Mouse (Mus musculus) 416B (cell line): ENCODE results near the gene Dph1.

Experiments
- DNase-seq: peaks from one replicate; pipeline ENCODE4 v3.0.0; 2011; ENCODE audit warnings: low read depth

Gene Dph1

DNA sequence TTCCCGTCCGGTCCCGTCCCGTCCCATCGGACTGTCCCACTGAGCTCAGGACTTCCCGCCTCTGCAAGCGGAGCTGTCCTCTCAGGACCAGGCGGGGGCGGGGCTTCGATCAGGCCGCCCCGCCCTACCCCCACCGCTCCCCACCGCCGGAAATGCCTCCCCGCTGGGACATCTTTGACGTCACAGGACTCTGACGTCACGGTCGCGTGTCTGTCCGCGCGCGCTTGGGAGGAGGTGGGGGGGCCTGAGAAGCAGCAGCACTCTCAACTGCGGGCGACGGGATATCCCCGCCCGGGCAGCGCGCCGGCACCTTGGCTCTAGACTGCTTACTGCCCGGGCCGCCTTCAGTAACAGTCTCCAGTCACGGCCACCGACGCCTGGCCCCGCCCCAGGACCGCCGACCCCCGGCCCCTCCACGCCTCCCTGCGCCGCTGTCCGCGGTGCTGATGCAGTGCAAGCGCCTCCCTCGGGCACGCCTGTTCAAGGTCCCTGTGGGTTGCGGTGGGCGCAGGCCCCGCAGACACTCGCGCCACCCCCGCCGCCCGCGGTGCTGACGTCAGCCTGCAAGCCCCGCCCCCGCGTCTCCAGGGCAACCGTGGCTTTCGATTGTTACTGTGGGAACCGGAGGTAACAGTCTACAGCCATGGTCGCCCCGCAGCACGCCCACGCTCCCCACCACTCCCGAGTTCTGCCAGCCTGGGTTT, 17.8 kb downstream of the Dph1 start:
- peak; percentile 84 for DNase-seq

DNA sequence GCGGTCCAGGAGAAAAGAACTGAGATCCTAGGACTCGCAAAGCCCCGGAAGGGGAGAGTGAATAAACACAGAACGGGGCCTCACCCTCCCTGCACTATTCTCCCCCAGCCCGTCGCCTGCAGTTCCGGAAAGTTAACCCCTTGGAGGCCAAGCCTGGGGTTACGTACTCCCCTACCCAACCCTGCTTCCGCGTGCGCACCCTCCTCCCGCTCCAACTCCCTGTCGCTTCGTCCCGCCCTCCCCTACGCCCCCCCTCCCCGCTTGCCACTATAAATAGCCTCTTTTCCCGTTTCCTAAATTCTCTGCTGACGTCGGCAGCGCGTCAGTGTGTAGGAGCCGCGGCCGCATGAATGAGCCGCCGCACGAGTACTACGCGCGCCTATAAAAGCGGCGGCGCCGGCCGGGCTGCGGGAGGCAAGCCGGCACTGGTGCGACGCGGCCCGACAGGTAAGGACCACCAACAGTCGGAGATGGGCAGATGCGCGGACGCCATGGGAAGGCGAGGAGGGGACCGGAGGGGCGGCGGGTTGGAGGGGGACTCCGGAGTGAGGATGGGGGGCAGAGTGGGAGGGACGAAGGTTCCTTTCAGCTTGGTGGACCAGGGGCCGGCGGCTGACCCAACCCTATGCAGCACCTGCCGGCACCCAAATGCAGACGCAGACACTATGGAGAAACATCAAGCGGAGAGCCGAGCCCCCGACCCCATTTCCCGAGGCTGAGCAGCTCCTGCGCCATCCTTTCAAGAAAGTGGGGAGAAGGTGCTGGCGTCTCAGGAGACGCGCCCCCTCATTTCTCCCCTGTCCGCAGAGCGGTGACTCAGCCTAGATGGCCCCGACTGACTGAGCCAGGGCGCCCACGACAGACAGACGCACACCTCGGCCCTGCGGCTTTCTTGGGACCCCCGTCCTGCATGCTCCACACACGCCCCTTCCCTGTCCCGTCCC, 18.6 kb downstream of the Dph1 start:
- no peak for DNase-seq

DNA sequence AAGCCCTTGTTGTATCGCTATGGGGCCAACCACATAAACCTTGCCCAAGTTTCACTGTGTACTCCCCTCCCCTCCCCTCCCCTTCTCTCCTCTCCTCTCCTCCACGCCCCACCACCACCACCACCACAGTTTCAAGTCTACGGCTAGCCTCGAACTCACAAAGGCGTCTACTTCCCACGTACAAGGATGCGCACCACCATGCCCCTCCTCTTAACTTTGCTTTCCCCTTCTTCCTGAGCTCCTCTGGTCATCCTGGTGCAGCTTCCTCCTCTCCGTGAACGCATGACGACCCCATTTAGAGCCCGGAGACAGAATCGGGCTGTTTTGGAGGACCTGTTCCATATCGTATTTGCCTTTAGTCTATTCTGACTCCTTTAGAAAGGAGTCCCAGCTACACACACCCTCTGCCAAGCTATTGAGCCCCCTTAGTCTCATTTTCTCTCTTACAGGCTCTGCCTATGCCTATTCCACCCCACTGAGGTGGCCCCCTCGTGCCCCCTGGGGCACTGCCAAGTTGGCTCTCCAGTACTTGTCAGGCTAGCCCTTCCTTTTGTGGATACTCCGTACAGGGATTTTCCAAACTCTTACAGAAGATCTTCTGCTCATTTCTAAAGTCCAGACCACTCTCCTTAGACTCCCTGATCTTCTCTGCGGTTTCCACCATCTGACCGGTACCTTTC, 19.7 kb downstream of the Dph1 start:
- no peak for DNase-seq

DNA sequence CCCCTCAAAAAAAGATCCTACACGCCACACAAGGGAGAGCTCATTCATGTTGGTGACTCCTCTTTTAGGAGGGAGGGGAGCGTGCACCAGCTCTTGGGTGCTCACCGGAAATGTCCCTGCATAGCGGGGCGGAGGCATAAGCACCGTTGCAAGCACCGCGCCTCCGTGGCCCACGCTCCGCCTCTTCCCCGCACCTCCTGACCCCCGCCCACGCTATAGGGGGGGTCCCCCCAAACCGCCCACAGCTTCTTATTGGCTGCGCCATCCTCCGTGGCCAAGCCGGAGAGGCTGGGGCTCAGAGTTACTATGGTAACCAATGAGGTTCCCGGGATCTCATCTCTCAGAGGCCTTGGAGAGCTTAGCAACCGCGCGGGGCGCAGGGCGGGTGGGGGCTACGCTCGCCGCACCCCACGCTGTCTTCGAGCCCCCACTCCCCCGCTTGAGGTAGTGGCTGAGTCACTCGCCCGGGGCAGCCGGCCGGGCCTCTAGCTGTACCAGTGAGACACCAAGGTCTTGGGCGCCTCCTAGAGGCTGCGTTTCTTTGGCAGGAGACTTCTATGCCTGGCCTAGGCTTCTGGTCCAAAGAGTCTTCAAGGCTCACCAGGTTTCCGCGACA, 20.8 kb downstream of the Dph1 start:
- peak; percentile 90 for DNase-seq

DNA sequence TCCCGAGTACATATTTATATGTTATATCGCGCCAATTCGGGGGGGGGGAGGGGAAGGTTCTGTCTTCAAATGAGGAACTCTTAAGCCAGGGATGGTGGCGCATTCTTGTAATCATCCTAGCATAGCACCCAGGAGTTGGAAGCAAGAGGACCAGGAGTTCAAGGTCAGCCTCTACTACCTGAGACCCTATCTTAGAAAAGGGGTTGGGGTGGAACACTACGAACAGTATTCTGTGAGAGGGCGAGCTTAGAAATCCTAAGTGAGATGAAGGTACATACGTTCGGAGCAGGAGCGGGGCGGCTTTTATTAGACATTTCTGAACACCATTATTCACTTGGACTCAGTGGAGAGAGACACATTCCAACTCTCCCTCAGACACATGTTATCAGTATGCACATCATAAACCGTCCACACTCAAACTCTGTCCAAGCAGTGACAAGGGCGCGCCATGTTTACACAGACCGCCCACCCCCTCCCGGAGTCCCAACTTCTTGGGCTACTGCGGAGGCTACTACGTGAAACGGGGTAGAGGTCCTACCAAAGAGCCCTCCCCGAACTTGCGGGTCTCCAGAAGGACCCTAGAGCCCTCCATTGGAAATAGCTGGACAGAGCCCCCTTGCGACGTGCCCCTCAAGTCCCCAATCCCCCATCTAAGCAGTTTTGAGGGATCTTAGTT, 21.5 kb downstream of the Dph1 start, which contains the start of gene Hic1:
Gene Hic1, minus strand, starts transcription at position 115 of the 676 bp plus-strand sequence.
- no peak for DNase-seq

DNA sequence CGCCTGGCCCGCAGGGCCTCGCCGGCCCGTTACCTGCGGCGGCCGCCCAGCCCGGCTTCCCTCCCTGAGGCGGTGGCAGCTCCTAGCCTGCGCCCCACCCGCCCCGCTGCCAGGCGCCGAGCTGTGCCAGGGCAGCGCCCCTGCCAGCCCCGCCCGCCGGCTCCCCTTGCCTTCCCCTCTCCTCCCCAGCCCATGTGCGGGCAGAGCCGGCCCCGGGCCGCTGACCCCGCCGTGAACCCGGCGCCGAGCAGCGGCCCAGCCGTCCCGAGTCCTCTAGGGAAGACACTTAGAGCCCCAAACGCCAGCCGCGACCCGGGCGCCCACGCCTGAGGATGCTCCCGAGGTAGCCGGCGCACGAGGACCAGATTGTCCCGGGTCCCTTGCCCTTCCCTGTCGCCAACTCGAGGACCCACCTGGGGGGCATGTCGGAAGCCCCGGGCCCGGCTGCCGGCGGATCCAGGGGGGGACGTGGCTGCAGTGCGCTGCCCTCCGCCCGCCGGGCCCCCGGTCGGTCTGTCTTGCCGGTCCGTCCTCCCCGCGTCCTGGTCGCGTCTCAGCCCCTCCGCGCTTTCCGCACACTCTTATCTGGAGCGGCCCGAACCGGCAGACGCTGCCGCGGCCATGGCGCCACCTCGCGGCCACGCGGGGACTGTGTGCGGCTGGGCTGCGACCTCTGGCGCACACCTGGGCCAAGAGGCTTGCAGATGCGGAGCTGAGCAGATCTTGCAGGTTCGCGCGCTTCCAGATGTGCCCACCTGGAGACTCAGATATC, 22.3 kb downstream of the Dph1 start:
- DNase-seq: no peak

DNA sequence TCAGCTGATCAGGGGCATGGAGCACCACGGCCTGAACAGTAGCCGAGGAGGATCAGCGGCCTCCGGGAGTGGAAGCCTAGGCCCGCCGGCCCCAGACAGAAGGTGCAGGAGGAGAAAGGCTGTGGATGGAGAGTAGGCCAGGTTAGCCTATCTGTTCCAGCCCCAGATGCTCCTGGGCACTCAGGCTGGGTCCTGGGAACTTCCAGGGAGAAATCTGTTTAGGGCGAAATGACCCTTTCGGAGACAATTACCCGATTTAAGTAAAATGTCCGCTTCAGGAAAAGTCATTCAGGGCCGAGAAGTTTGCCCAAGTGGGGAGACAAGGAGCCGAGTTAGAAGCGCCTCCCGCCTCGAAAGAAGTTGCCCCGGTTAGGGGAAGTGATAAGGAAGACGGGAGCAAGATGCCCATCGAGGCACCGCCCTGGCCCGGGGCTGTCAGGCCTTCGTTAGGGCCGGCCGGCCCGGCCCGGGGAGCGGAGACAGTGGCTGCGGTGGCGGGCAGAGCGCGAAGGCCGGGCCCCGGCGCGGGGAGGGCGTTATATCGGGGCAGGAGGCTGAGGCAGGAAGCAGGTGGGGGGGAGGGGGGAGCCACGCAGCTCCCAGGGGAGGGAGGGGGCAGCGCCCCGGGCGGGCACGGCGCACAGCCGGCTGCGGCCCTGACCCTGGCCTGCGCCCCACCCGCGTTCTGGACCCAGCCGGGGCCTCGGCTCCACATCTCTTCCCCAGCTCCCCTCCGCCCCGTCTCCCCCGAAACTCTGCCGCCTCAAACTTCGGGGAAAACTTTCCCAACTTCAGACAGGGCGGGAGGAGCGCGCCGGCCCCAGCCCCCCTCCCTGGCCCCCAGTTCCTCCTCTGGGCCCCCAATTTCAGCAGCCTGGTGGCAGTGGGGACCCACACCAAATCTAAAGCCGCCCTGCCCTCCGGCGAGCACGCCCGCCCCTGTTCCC, 23.1 kb downstream of the Dph1 start:
- no peak for DNase-seq

DNA sequence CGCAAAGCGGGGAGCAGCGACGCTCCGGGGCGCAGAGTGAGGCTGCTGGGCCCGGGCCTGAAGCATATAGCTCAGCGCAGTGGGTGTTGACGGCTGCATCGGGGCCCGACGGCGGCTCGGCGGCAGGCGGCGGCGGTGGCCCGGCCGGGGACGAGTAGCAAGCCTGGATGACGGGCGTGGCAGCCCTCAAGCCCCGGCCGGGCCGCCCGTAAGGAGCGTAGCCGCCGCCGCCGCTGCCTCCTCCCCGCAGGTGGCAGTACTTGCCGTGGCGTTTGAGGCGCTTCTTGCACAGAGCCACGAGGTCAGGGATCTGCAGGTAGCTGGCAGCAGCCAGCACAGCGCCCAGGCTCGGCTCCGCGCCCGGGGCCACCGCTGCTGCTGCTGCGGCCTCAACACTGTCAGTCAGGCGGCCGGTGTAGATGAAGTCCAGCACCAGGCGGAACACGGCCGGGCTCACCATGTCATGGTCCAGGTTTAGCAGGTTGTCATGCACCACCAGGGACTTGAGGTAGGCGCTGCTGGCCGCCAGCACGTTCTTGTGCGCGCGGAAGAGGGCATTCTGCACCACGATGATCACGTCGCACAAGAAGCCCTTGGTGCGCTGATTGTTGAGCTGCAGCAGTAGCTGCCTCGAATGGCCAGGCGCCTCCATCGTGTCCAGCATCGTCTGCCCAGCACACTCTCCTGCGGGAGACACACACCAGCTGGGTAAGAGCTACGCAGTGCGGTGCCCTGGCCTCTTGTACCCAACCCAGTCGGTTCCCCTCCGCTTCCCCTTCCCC, 24.0 kb downstream of the Dph1 start:
- DNase-seq: no peak

DNA sequence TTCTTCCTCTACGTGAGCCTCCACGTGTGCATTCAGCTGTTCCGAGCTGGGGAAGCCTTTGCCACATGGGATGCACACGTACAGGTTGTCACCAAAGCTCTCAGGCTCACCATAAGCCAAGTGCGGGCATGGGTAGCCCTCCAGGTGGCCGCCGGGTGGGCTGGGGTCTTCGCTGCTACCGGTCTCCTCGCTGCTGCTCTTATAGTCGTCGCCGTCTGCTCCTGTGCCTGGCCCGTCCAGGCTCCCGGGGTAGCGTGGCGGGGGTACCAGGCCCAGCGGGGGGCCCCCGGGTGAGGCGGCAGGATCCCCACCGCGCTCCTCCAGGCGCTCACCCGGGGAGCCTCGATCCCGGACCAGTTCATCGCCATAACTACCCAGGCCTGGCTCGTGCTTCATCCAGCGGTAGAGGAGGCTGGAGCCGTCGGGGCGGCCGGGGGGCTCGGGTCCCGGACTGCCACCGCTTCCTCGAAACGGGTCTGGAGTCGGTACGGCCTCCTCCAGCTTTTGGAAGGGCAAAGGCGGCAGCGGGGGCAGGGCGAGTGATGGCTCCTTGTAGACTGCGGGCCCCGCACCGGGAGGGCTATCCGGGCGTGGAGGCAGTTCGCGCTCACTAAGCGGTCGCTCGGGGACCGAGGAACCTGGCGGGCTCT, 24.7 kb downstream of the Dph1 start:
- no peak for DNase-seq

DNA sequence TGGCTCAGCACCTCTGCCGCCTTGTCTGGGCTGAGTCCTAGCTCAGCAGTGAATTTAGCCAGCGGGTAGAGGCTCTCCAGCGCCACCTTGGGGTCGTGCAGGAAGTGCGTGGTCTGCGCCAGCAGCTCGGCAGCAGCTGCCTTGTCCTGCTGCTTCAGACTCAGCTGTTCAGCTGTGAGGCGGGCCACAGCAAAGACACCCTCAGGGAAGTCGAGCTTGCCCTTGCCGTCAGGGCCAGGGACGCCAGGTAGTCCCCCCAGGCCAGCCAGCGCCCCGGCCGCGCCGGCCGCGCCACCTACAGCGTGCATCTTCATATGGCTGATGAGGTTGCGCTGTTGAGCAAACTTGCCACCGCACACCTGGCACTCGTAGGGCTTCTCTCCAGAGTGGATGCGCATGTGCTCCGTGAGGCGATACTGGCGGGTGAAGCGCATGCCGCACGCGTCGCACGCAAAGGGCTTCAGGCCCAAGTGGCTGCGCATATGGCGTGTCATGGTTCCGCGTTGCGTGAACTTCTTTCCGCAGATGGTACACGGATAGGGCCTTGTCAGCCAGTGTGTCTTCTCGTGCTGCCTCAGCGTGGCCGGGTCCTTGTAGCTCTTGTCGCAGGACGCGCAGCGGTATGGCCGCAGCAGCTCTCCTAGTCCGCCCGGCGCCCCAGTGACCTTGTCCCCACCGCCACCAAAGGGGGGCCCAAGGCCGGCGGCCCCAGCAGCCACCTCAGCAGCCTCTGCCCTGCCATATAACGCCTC, 25.4 kb downstream of the Dph1 start:
- no peak for DNase-seq

DNA sequence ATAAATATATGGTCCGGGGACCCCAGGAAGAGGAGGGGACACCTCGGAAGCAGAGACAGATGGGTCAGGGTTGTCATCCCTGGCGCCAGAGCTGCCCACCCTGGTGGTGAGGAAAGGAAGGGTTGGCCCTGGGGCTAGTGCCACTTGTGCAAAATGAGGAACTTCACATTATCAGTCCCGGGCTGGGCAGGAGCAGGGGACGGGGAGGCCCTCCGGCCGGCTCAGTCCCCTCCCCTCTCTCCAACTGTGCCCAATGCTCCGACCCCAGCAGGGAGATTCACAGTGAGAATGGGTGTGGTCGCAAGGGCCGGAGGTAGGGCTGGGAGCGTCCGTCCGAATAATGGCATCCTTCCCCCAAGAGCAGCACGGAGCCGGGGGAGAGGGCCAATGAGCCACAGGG, 26.3 kb downstream of the Dph1 start:
- no peak for DNase-seq

DNA sequence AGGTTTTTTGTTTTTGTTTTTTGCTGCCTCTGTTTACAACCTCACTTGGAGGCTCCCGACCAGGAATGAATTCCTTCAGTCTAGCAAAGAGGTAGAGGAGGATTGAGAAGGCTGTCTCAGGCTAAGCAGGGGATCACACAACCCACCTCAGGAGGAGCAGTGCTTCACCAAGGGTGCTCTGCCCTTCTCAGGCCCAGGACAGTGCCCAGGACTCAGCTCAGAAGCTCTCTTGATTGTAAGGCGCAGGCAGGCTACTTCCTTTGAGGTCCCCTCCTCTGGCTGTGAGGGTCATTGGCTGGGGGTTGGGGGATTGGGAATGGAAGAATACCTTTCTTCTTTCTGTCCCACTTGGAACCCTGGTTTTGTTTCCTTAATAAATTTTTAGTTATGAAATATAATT, 27.0 kb downstream of the Dph1 start:
- no peak for DNase-seq

DNA sequence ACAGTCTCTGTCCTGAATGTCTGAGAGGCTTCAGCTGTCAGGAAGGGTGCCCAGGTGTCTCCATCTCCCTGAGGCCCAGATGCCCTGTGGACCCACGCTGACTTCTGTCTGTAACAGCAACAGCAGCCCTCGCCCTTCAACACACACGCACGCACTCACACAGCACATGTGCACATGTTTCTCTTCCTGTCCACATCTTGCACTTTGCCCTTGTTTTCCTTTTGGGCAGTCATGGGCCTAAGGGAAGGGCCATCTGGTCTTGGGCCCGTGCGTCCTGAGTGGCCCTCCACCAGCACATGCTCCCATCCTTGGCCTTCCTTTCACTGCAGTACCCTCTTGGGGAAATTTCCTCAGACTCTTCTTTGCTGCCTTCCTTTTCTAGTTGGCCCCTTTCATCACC, 27.7 kb downstream of the Dph1 start:
- no peak for DNase-seq

DNA sequence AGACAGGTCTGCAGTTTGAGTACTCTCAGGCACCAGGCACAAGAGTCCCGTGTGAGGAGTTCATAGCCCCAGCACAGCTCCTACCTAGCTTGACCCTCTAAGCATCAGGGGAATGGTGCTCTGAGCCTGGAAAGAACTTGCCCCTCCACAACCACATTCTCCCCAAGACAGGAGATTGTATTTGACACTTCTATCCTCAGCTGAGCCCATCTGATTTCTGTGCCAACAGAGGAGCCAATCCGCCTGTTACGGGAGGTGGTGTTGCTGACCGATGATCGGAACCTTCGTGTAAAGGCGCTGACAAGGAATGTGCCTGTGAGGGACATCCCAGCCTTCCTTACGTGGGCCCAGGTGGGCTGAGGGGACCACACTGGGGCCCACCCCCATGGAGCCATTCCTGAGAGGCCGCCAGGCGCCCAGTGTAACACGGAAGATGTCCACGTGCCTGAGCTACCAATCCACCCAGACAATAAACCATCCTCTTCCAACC, 28.4 kb downstream of the Dph1 start:
- DNase-seq: no peak

DNA sequence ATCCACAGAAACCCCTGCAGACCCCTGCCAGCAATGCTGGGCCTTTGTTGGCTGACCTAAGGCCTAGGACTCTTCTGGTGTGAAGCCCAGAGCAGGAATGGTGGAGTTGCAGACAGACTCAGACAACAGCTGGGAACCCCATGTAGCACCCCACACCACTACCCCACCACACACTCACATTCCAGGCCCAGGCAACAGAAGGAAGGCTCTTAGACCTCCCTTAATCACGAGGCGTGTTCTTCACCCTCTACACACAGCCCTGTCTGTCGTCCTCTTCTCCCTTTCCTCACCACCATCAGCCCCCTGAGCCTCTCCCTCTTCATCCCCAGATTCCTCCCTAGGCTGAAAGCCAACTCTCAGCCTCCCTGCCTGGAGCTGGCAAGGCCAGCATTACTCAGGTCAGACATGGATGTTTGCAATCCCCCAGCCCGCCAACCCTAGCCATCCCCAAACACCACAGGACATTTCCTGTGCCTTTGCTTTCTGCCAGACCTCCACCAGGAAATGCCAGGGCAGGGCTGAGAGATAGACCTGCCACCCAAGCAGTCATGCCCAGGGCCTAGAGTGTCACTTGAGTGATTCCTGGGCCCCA, 29.5 kb downstream of the Dph1 start:
- DNase-seq: no peak

DNA sequence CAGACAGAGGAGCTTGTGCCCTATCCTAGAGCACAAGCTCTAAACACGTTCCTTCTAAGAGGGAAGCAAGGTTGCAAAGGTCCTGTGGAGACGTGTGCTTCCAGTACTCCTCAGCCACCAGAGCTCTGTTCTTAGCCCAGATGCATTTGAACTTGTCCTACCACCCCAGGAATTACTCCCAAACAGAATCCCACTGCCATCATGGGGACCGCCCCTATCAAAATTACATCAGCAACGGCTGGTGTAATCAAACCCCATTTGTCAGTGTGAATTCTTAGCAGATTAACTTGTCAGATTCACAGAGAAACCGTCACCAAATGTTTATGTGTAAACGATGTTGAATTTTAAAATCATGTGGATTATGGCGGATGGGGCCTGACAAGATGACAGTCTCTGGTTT, 30.1 kb downstream of the Dph1 start:
- DNase-seq: no peak

DNA sequence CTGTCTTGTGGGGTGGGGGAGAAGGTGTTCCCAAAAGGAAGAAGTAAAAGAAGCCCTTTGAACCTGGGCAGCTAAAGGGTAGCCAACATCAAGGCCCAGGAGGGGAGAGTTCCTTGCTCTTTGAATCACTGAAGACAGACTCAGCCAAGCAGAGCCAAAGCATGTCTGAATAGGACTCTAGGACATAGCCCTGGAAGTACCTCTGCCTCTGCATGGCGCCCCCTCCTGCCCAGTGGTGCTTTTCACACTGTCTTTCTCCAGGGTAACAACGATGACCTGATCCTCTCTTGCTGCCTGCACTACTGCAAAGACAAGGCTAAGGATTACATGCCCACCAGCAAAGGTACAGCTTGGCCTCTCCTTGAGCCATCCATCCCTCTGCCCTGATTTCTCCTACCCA, 31.5 kb downstream of the Dph1 start:
- DNase-seq: peak; percentile 53
